Mouse (Mus musculus): ENCODE measurements around the gene Cntnap2.
"Not testable (repeated sequence)": the region's sequence is repeated elsewhere in the genome, so short reads cannot be mapped to it uniquely, and the experiment has no call there.

The Cntnap2 gene

DNA sequence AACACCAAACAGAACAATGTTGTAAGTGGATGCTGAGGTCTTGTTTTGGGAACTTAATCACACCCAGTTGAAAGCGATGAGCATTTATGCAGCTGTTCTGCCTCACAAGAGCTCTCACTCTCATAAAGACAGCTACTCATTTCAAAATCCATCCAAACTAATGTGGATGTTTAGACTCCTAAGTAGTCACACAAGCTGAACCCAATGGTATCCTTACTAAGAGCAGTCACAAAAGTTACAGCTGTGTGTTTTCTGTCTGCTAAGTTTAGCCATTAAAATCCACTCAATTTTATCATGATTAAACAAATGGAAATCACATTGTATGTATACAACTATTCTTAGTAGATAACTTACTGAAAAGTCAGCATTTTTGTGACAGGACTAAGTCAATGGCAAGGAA lies 1173.7 kb downstream of the Cntnap2 start:
- no peak for DNase-seq (ENCODE audit: extremely low read depth, low read depth, low spot score)

DNA sequence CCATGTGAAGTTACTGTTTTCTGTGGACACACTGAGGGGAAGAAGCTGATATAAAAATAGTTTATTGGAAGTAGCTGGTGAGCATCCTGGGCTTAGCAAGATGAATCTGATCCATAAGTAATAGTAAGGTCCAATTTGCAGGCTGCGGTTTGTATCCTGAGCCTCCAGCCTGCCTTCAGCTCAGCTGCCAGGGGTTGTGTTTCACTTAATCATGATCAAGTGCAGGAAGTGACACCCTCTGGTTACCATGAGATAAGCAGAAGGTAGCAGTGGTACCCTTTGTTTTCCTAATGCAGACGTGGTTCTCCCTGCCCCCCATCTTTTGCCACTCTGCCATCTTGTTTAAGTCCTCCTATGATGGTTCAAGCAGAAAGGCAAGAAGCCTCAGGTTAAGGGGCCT lies 1181.2 kb downstream of the Cntnap2 start:
- no peak for DNase-seq (ENCODE audit: extremely low read depth, low read depth, low spot score)

- DNase-seq (ENCODE audit: extremely low read depth, low read depth, low spot score), result no peak
These were observed 1204.0 kb downstream of the Cntnap2 start for GRCm38 (mm10) chr6:46263171-46263570.

DNA sequence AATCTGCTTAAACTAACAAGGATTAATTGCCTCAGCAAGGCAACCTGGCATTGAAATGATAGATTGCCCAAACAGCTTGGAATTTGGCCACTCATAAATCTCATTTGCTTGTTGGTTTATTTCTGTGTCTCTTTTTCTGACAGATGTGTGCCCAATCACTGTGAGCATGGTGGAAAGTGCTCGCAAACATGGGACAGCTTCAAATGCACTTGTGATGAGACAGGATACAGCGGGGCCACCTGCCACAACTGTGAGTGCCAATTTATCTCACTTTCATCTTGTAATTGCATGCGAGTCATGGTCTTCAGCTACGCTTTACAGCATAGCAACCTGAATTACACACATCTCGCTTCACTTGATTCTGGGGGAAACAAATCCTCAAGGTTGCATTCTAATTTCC lies 1287.8 kb downstream of the Cntnap2 start:
- DNase-seq (ENCODE audit: extremely low read depth, low read depth, low spot score), result no peak

GRCm38 (mm10) chr6:46361091-46361490 lies 1301.9 kb downstream of the Cntnap2 start:
- no peak for DNase-seq (ENCODE audit: extremely low read depth, low read depth, low spot score)

DNA sequence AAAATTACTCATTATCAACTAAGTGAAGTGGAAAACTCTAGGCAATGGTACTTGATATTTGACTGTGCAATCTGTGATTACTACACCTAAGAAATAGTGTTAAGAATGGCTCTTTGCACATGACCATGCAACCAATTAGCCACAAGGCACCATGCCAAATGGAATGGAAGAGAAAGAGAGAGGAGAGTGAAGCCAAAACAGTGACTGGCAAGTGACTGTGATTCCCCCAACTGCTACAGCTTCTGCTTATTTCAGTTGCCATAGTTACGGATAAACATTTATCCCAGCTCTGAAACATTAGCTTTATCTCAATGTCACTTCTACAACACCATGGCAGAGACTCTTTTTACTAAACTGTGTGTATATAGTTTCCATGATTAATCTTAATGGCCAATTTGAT lies 1303.0 kb downstream of the Cntnap2 start:
- no peak for DNase-seq (ENCODE audit: extremely low read depth, low read depth, low spot score)

DNA sequence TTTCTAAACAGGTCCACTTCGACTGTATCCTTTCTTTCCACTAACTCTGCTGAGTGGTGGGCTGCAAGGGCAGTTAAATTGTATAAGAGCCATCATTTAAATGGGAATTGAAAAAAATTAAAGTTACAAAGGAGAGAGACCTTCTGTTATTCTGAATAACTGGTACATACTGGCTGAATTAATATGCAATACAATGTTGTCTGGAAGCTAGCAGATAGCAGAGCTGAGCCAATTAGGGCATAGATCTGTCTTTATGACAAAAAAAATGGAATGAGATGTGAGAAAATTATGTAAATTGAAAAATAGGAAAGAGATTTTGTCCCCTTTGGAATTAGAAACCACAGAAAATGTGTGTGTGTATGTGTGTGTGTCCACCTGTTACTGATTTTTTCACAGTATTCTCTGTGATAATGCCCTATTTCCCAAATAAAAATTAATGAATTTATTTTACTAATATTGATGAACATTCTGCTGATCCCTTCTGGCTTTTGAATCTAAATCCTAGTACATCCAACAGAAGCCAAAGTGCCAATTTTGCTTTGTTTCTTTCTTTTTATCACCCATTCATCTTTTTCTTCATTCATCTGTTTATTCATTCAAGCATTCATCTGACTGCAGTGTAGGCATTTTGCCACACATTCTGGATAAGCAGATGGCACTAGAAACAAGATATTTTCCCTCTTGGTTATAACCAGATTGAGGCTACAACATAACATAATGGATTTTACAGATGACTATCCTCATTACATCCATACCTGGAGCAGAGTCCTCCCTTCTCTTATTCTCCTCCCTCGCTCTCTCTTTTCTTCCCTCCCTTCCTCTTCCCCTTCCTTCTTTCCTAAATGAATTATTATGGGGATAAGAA lies 1339.8 kb downstream of the Cntnap2 start:
- no peak for DNase-seq (ENCODE audit: extremely low read depth, low read depth, low spot score)

DNA sequence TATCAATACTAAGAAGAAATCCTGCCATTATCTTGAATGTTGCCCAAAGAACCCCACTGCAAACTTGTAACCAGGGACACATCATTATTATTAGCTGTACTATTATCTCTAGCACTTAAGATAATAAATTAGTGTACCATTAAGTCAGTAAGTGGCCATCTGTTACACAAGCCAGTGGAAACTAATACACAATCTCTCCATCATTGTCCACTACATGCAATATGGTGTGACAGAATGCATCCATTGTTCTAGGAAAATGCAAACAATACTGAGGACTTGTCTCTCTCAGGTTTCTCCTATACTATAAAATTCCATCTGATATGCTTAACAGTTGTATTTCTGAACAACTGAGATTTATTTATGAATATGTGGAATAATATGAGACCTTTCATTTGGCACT lies 1355.0 kb downstream of the Cntnap2 start:
- no peak for DNase-seq (ENCODE audit: extremely low read depth, low read depth, low spot score)

- no peak for DNase-seq (ENCODE audit: extremely low read depth, low read depth, low spot score)
These were observed 1355.4 kb downstream of the Cntnap2 start for GRCm38 (mm10) chr6:46414562-46414961.

DNA sequence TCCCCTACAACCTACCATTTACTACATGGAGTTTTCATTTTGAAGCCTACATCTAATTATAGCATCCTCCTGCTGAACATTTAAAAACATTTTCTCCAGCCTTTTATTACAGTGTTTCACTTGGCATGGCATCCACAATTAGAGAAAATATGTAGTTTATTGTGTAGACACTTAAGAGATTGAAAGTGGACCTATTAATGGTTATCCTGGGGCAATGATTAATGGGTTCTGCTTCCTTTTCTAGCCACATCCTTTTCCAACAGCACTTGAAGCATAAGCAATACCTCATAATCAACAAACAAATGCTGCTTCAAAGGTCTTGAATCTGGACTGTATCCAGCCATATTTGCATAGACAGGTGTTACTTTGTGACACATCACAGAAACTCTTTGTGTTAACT lies 1360.7 kb downstream of the Cntnap2 start:
- DNase-seq (ENCODE audit: extremely low read depth, low read depth, low spot score), result no peak

DNA sequence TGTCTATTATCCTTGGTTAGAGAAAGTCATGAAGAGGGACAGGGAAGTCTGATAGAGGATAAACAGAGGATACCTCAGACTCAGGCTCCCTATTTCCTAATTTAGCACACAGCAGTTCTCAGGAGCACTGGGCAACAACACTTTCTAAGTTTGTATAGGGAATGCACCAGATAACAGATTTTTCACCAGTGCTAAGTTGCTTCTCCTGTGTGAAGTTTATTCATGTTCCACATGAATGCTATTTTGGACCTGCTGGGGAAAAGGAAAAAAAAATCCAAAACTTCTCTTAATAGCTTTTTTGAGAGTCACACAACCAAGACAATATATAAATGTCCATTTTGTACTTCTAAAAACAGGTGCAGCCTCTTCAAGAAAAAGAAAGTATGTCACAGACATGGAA lies 1361.2 kb downstream of the Cntnap2 start:
- DNase-seq (ENCODE audit: extremely low read depth, low read depth, low spot score), result no peak

GRCm38 (mm10) chr6:46428231-46428630 lies 1369.1 kb downstream of the Cntnap2 start:
- no peak for DNase-seq (ENCODE audit: extremely low read depth, low read depth, low spot score)

- DNase-seq (ENCODE audit: extremely low read depth, low read depth, low spot score), result no peak
These were observed 1391.9 kb downstream of the Cntnap2 start for GRCm38 (mm10) chr6:46450917-46451638.

DNA sequence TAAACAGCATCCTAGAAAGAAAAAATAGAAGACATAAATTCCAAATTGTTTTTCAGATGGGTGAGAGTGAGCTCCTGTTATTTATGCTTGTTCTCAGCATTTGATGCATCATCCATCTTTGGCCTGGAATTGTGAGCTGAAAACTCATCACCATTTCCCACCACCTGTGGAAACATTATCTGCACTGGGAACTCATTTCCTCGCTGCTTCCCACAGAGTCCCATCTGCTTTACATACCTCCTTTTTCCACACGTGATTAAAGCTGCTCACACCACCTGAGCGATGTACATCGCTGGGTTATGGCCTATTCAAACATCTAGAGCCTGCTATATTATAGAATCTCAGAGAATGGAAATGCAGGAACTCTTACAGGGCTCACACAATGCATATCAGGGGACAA lies 1413.5 kb downstream of the Cntnap2 start:
- no peak for DNase-seq (ENCODE audit: extremely low read depth, low read depth, low spot score)

DNA sequence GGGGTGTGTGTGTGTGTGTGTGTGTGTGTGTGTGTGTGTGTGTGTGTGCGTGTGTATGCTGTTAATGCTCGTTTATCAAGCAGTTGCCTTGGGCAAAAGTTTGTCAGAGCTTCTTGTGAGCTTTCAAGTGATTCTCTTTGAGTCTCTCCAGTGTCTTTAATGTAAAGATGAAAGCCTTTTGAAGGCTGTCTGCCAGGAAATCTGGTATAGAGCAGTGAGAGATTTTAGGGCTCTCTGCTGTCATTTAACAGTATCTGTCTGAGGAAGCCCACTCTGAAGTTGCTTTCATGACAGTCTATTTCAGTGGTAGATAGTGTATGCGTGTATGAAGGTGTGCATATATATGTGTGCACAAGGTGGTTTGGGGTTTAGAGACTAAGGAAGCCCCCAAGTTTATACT lies 1425.2 kb downstream of the Cntnap2 start:
- DNase-seq (ENCODE audit: extremely low read depth, low read depth, low spot score), result no peak

- no peak for DNase-seq (ENCODE audit: extremely low read depth, low read depth, low spot score)
These were observed 1443.6 kb downstream of the Cntnap2 start for GRCm38 (mm10) chr6:46502786-46503185.

DNA sequence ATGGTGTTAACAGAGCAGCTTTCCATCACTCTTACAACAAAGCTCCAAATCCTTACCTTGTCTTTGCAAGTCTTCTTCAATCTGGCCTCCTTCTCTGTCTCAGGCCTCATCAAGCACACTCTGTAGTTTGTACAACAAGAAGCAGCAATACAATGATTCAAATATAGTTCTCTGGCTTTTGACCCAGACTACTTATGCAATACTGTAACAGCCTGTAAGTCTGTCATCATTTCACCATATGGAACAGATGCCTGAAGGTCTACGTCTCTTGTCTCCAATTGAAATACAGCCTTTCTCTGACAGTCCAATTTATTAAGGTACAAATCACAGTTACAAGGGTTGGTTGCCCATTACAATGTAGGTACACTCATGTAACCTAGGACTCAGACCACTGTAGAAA lies 1453.7 kb downstream of the Cntnap2 start:
- DNase-seq (ENCODE audit: extremely low read depth, low read depth, low spot score), result no peak

DNA sequence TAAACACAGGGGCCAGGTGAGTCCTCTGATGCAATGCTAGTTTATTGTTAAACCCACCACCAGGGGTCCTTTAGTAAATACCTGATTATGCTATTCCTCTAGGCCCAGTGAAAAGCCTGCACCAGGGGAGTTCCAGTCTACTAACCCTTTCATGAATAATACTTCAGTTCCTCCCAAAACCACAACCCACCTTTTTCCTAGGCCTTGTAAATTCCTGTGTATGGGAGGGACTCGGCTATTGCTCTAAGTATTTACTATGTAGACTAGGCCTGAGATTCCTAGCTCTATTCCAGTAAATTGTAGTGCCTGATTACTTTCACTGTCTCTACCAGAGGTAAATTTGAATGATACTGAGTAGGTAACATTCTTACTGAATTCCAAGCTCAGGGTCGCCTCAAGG lies 1478.4 kb downstream of the Cntnap2 start:
- DNase-seq (ENCODE audit: extremely low read depth, low read depth, low spot score), result not testable (repeated sequence)

- no peak for DNase-seq (ENCODE audit: extremely low read depth, low read depth, low spot score)
These were observed 1504.3 kb downstream of the Cntnap2 start for GRCm38 (mm10) chr6:46563470-46563869.

DNA sequence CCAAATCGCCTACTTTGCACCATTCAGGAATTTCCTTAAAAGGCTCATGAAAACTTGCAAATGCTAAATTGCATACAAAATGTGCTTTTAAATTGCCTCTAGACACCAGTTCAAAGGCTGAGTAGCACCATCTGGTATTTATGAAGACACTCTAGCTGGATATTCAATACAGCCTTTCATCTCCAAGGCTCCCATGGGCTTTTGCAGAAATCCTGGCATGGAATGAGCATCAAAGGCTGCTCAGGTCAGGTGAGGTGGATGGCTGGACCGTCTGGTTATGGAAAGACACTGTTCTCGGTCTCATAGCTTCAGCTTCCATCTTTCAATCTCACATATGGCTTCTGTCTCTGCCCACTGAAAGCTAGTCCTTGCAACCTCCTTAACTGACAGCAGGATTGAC lies 1515.9 kb downstream of the Cntnap2 start:
- DNase-seq (ENCODE audit: extremely low read depth, low read depth, low spot score), result no peak

GRCm38 (mm10) chr6:46612365-46612764 lies 1553.2 kb downstream of the Cntnap2 start:
- DNase-seq (ENCODE audit: extremely low read depth, low read depth, low spot score), result no peak

GRCm38 (mm10) chr6:46612872-46613271 lies 1553.7 kb downstream of the Cntnap2 start:
- no peak for DNase-seq (ENCODE audit: extremely low read depth, low read depth, low spot score)

Measured in fat pad, adult 2 months (tissue).